Mouse (Mus musculus) right cerebral cortex, adult 2 months (tissue): ENCODE measurements around the gene Jag2.

ENCODE experiments used
- DNase-seq, 2 experiments: peaks; one replicate each; pipeline ENCODE4 v3.0.0; 2021 to 2022; ENCODE audit warnings: low spot score in 2 of 2

Gene Jag2

GRCm38 (mm10) chr12:112868178-112869087 lies 61.1 kb downstream of the Jag2 start, which contains the start of gene Gpr132:
Gpr132 (minus strand) TSS chr12:112868228.
- no peak for DNase-seq

- DNase-seq, result no peak
These were observed 62.4 kb downstream of the Jag2 start for GRCm38 (mm10) chr12:112867106-112867674.

- DNase-seq, result no peak
These were observed 63.0 kb downstream of the Jag2 start for GRCm38 (mm10) chr12:112866467-112867080.

GRCm38 (mm10) chr12:112864804-112865203 lies 64.8 kb downstream of the Jag2 start:
- no peak for DNase-seq

- no peak for DNase-seq
These were observed 67.7 kb downstream of the Jag2 start for GRCm38 (mm10) chr12:112861911-112862321.

GRCm38 (mm10) chr12:112860765-112861164 lies 68.8 kb downstream of the Jag2 start:
- no peak for DNase-seq

- no peak for DNase-seq
These were observed 69.6 kb downstream of the Jag2 start for GRCm38 (mm10) chr12:112859930-112860329.

GRCm38 (mm10) chr12:112858581-112859336 lies 70.8 kb downstream of the Jag2 start:
- no peak for DNase-seq
